Mouse (Mus musculus) ES-Bruce4 (cell line): ENCODE data around the gene Lemd1.

ENCODE experiments used
- CTCF ChIP-seq: IDR thresholded peaks from one replicate; pipeline ENCODE4 v1.8.1; 2011; ENCODE audit warnings: low read depth, low read length
- EP300 ChIP-seq: IDR thresholded peaks from 2 replicates; pipeline ENCODE4 v1.6.1; 2011; ENCODE audit warnings: low read depth, low read length; ENCODE audit not compliant: insufficient read depth
- POLR2A ChIP-seq: IDR thresholded peaks from one replicate; pipeline ENCODE4 v1.8.1; 2011; ENCODE audit warnings: low read length; ENCODE audit not compliant: insufficient read depth

- TF ChIP-seq EP300: no peak
- peak; percentile 85 for TF ChIP-seq CTCF
- TF ChIP-seq POLR2A: no peak
These were observed 114.9 kb downstream of the Lemd1 start for GRCm38 (mm10) chr1:132306160-132306559.
